Mouse (Mus musculus): ENCODE measurements at regions not wholly inside any gene's neighbourhood (a gene's known extent, or its start where the extent isn't known, plus 50 kb on each side); places are given as distances from the start of the nearest gene placed in this dataset.
A peak's percentile ranks its signal among the peaks of the same experiment; 100 is the strongest.

DNA sequence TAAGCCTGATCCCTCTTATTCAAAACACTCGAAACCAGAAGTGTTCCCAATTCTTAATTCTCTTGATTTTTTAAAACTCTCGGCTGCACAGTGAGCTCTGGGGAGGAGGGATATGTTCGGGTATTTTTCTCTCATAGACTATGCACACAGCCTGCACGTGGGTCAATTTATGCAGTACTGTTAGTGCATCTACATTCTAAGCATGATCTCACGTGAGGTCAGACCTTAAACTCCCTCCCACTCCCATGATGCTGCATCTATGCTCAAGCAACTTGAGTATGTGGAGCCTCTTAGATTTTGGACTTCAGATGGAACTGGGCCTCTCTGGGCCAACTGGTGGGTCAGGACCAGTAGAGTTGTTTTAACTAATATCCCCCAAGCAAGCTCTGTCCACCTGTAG lies 328.5 kb downstream of the Nuak1 start:
- Histone ChIP-seq H3K36me3 (ENCODE audit: control insufficient read depth, insufficient read depth) (no peaks in the 10 kb centered on the region), H3K4me2 (ENCODE audit: low read depth) (no peak overlapping the region), H3K4me3 (no peak overlapping the region), H3ac (ENCODE audit: control insufficient read depth, insufficient read length) (no peak overlapping the region), H3K79me2 (ENCODE audit: control insufficient read depth, insufficient read depth) (no peaks in the 10 kb centered on the region), H3K27me3 (ENCODE audit: control insufficient read depth, insufficient read depth, insufficient read length) (no peaks in the 10 kb centered on the region)
- TF ChIP-seq POLR2AphosphoS2 (IDR thresholded peaks at IDR 0.05; ENCODE audit: insufficient read length, low read depth), result no peak
- TF ChIP-seq POLR2A (IDR thresholded peaks at IDR 0.05; ENCODE audit: insufficient read length, low read depth), result no peak
- no peak for TF ChIP-seq CEBPB (IDR thresholded peaks at IDR 0.05; ENCODE audit: insufficient read depth, poor library complexity, severe bottlenecking)
- TF ChIP-seq MYOD1 (IDR thresholded peaks at IDR 0.05; ENCODE audit: control insufficient read depth in 1 of 3, insufficient read length in 2 of 3, low read depth in 2 of 3), result no peak
- no peak for TF ChIP-seq E2F4 (IDR thresholded peaks at IDR 0.05; ENCODE audit: insufficient read depth)
- TF ChIP-seq TCF3 (IDR thresholded peaks at IDR 0.05; ENCODE audit: insufficient read length, low read depth), result no peak
- no peak for TF ChIP-seq MAX (IDR thresholded peaks at IDR 0.05; ENCODE audit: low read depth)

DNA sequence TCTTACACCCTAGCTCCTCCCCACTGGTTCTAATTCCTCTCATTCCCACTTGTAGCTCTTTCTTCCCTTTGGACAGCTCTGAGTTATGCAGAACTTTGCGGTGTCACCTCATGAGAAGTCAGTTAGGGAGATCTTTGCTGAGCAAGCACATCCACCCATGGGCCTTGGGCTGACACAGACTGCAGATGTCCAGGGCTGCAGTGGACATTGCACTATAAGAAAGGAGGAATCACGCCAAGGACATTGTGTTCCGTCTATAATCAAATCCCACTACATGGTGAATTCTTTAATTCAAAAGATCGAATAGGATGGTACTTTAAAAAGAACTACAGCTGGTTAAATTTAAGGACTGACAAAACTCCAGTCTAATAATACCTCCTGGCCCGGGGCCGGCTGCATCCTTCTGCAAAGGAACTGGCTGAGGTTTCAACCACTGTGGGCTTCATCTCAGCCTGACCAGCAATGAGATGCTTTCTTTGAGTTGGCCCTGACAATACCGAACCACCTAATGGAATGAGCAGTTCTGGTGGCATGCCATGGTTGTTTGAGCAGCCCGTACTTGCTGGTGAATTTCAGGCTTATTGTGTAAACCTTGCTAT lies 320.3 kb downstream of the Nuak1 start:
- no peaks in the 10 kb centered on the region for H3K79me2 ChIP-seq (ENCODE audit: control insufficient read depth, insufficient read depth)
- H3K4me3 ChIP-seq, result no peak overlapping the region
- no peak for TF ChIP-seq TCF12 (IDR thresholded peaks at IDR 0.05; ENCODE audit: insufficient read depth, poor library complexity, severe bottlenecking)
- TF ChIP-seq POLR2AphosphoS2 (IDR thresholded peaks at IDR 0.05; ENCODE audit: insufficient read length, low read depth), result no peak
- no peak for TF ChIP-seq TCF3 (IDR thresholded peaks at IDR 0.05; ENCODE audit: insufficient read length, low read depth)
- no peak for TF ChIP-seq USF1 (IDR thresholded peaks at IDR 0.05; ENCODE audit: low read depth)
- no peak for TF ChIP-seq MAX (IDR thresholded peaks at IDR 0.05; ENCODE audit: low read depth)
- no peak for TF ChIP-seq MYOG (IDR thresholded peaks at IDR 0.05; ENCODE audit: control insufficient read depth in 1 of 3, insufficient read depth in 1 of 3, insufficient read length in 2 of 3, low read depth in 2 of 3)
- TF ChIP-seq MYOD1 (IDR thresholded peaks at IDR 0.05; ENCODE audit: control insufficient read depth in 1 of 3, insufficient read length in 2 of 3, low read depth in 2 of 3), result no peak
- no peak for TF ChIP-seq REST (IDR thresholded peaks at IDR 0.05; ENCODE audit: insufficient read depth, insufficient read length)

DNA sequence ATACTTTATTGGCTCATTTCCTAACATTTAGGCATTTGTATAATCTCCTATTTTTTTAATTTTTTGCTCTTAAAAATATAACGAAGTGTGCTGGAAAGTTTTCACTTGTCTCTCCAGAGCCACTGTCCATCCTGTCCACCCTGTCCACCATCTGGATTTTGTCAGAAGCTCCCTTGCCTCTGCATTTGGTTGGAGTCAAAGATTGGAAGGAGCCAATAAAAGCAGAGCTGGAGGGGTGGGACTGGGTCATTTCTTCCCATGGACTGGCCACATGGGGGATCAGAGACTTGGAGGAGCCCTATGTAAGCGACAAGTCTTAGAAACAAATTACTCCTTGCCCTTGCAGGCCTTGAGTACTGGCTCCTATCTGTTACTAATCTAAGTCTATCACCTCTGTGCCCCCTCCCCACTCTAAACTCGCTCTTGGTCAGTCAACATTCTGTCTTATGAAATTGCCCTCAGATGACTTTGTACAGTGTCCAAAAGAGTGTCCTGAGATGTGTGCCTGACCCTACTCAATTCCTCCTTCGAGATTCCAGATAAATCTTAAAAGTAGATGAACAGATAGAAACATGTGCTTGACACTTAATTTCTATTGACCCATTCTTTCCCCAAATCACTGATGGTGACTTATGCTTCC lies 303.3 kb downstream of the Nuak1 start:
- Histone ChIP-seq H3ac (ENCODE audit: control insufficient read depth, insufficient read length) (no peak overlapping the region), H3K4me2 (ENCODE audit: low read depth) (no peak overlapping the region), H3K27me3 (ENCODE audit: control insufficient read depth, insufficient read depth, insufficient read length) (no peaks in the 10 kb centered on the region), H3K4me3 (no peak overlapping the region), H3K79me2 (ENCODE audit: control insufficient read depth, insufficient read depth) (no peaks in the 10 kb centered on the region), H3K36me3 (ENCODE audit: control insufficient read depth, insufficient read depth) (no peaks in the 10 kb centered on the region)
- TF ChIP-seq REST (IDR thresholded peaks at IDR 0.05; ENCODE audit: insufficient read depth, insufficient read length) (no peak), TCF3 (IDR thresholded peaks at IDR 0.05; ENCODE audit: insufficient read length, low read depth) (no peak), POLR2A (IDR thresholded peaks at IDR 0.05; ENCODE audit: insufficient read length, low read depth) (no peak), E2F4 (IDR thresholded peaks at IDR 0.05; ENCODE audit: insufficient read depth) (no peak), MAX (IDR thresholded peaks at IDR 0.05; ENCODE audit: low read depth) (no peak), POLR2AphosphoS2 (IDR thresholded peaks at IDR 0.05; ENCODE audit: insufficient read length, low read depth) (no peak), MYOD1 (IDR thresholded peaks at IDR 0.05; ENCODE audit: control insufficient read depth in 1 of 3, insufficient read length in 2 of 3, low read depth in 2 of 3) (no peak), TCF12 (IDR thresholded peaks at IDR 0.05; ENCODE audit: insufficient read depth, poor library complexity, severe bottlenecking) (no peak), SRF (IDR thresholded peaks at IDR 0.05; ENCODE audit: control insufficient read depth, insufficient read length, low read depth) (no peak), CEBPB (IDR thresholded peaks at IDR 0.05; ENCODE audit: insufficient read depth, poor library complexity, severe bottlenecking) (no peak), MYOG (IDR thresholded peaks at IDR 0.05; ENCODE audit: control insufficient read depth in 1 of 3, insufficient read depth in 1 of 3, insufficient read length in 2 of 3, low read depth in 2 of 3) (no peak)

More for the DNA sequence above, 320.3 kb downstream of the Nuak1 start:
- Histone ChIP-seq H3K36me3 (ENCODE audit: control insufficient read depth, insufficient read depth) (no peaks in the 10 kb centered on the region), H3ac (ENCODE audit: control insufficient read depth, insufficient read length) (no peak overlapping the region), H3K4me2 (ENCODE audit: low read depth) (peak overlapping the region; percentile 5), H3K27me3 (ENCODE audit: control insufficient read depth, insufficient read depth, insufficient read length) (no peaks in the 10 kb centered on the region)

DNA sequence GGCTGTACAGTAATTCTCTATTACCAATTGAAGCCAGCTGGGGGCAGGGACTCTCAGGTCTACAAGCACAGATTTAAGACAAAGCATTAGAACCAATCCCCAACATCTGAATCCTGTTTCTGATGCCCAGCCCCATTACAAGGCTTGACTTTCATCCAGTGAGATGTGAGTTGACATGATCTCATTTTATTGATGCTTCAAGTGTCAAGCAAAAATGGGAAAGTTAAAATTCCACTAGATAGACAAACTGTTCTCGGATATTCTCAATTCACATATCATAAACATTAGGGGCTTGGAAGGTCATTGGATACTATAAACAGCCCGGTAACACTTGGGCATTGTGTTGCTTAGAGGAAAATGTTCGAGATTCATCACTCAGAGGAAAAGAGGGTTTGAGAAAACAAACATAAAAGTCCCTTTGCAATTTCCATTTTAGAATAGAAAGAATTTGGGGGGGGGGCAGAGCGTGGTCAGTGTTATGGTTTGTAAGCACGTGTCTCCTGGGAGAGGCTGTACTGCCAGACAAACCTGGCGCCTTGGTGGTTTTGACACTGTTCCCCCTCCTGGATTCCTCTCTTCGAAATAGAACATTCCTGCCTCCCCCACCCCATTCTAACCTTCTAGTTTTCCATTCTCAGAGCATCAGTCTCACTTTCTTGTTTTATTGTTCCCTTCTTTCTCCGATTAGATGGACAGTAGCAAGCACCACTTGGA lies 297.5 kb downstream of the Nuak1 start:
- Histone ChIP-seq H3K36me3 (ENCODE audit: control insufficient read depth, insufficient read depth) (no peaks in the 10 kb centered on the region), H3K79me2 (ENCODE audit: control insufficient read depth, insufficient read depth) (no peaks in the 10 kb centered on the region), H3K4me2 (ENCODE audit: low read depth) (no peak overlapping the region), H3ac (ENCODE audit: control insufficient read depth, insufficient read length) (no peak overlapping the region), H3K27me3 (ENCODE audit: control insufficient read depth, insufficient read depth, insufficient read length) (no peaks in the 10 kb centered on the region), H3K4me3 (no peak overlapping the region)
- TF ChIP-seq MYOD1 (IDR thresholded peaks at IDR 0.05; ENCODE audit: control insufficient read depth in 1 of 3, insufficient read length in 2 of 3, low read depth in 2 of 3) (no peak), REST (IDR thresholded peaks at IDR 0.05; ENCODE audit: insufficient read depth, insufficient read length) (no peak), E2F4 (IDR thresholded peaks at IDR 0.05; ENCODE audit: insufficient read depth) (no peak), CEBPB (IDR thresholded peaks at IDR 0.05; ENCODE audit: insufficient read depth, poor library complexity, severe bottlenecking) (no peak), USF1 (IDR thresholded peaks at IDR 0.05; ENCODE audit: low read depth) (no peak), MAX (IDR thresholded peaks at IDR 0.05; ENCODE audit: low read depth) (no peak), SRF (IDR thresholded peaks at IDR 0.05; ENCODE audit: control insufficient read depth, insufficient read length, low read depth) (no peak), TCF12 (IDR thresholded peaks at IDR 0.05; ENCODE audit: insufficient read depth, poor library complexity, severe bottlenecking) (no peak)
